Mouse (Mus musculus) lung, embryonic 14.5 days (tissue): ENCODE measurements around the gene Sbf2. TPM values are rescaled to one million over a fixed set of nuclear protein-coding genes. Genes with fewer than 3 reads are reported as not detected.
"Not testable (repeated sequence)": the region's sequence is repeated elsewhere in the genome, so short reads cannot be mapped to it uniquely, and the experiment has no call there.

Experiments used
- ATAC-seq: fragments of 200-750 bp; cut with Nextera tagmentation; 2 replicates; pipeline ENCODE4 v1.8.0; 2017; ENCODE audit warnings: mild to moderate bottlenecking, moderate TSS enrichment, moderate library complexity; ENCODE audit not compliant: insufficient read depth
- DNase-seq: peaks from one replicate; pipeline ENCODE4 v3.0.0-alpha.2; 2015
- H3K27ac ChIP-seq: fragments of 300-500 bp; sonication (generic); 2 replicates; pipeline ENCODE4 v1.5.1; 2014; ENCODE audit warnings: low read depth, mild to moderate bottlenecking, moderate library complexity
- H3K27me3 ChIP-seq: fragments of 300-500 bp; sonication (generic); 2 replicates; pipeline ENCODE4 v1.6.1; 2014; ENCODE audit warnings: low read length, control low read depth; ENCODE audit not compliant: insufficient read depth
- H3K36me3 ChIP-seq: fragments of 300-500 bp; sonication (generic); 2 replicates; pipeline ENCODE4 v1.6.1; 2014; ENCODE audit warnings: control low read depth; ENCODE audit not compliant: insufficient read depth
- H3K4me1 ChIP-seq: fragments of 300-500 bp; sonication (generic); 2 replicates; pipeline ENCODE4 v1.6.1; 2014; ENCODE audit warnings: antibody characterized with exemption, control low read depth; ENCODE audit not compliant: insufficient read depth
- H3K4me2 ChIP-seq: fragments of 300-500 bp; sonication (generic); 2 replicates; pipeline ENCODE4 v1.6.1; 2014; ENCODE audit warnings: mild to moderate bottlenecking
- H3K4me3 ChIP-seq: fragments of 300-500 bp; sonication (generic); 2 replicates; pipeline ENCODE4 v1.5.1; 2014; ENCODE audit warnings: low read depth, low read length
- H3K9ac ChIP-seq: fragments of 300-500 bp; sonication (generic); 2 replicates; pipeline ENCODE4 v1.6.1; 2014
- H3K9me3 ChIP-seq: fragments of 300-500 bp; sonication (generic); 2 replicates; pipeline ENCODE4 v1.6.1; 2016; ENCODE audit warnings: low read depth, low read length, control low read depth
- CTCF ChIP-seq: IDR thresholded peaks from 2 replicates; pipeline ENCODE4 v1.5.1; 2016; ENCODE audit warnings: antibody characterized with exemption, low read depth
- WGBS: fragments of 180-500 bp; shearing (Covaris S2); extraction: QIAGEN DNeasy Blood & Tissue Kit; methylation state at CpG from one replicate; pipeline ENCODE4 v1.1.7; 2014; 5-methylcytosine and 5-hydroxymethylcytosine counted together
- polyA plus RNA-seq: library from polyadenylated mRNA; unstranded; fragments of >200 nt; fragmentation: Nextera tagmentation; extraction: Ambion mirVana; gene quantifications from 2 replicates; pipeline ENCODE4 v1.2.1, GENCODE M21; 2014

Gene Sbf2
- polyA plus RNA-seq, 1 experiment from 2014 or later = 45.4 TPM

DNA sequence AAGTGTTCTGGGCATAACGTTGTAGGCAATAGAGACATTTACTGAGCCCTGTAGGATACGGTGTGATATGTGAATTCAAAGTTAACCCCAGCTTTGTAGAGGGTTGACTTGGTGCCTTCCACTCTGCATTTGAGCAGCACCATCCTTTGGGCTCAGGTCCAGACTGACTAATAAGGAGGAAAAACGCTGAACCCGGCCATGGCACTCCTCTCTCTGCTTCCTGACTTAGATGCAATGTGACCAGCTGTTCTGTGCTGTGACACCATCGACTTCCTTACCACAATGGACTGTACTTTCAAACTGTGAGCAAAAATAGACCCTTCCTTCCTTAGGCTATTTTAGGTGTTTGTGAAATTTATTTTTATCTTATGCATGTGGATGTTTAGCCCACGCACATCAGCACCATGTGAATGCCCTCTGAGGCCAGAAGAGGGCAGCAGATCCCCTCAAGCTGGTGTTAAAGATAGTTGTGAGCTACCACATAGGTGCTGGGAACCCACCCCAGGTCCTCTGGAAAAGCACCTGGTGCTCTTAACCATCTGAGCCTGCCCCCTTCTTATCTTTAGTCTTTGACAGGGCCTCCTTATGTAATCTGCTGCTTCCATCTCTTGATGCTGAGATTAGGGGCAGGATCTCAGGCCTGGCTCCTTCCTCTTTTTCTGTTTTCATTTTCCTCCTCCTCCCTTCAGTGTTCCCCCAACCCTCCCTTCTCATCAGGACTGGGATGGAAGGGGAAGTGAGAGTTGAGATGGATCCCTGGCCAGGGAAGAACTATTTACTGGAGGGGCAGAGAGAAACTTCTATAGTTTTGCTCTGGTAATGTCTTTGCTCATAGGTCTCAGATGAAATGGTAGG is 34.6 kb upstream of the Sbf2 start:
- Histone ChIP-seq H3K36me3 (no peaks in the 10 kb centered on the region), H3K4me2 (no peak overlapping the region), H3K4me3 (no peak overlapping the region), H3K27ac (no peak overlapping the region), H3K9me3 (peaks cover 6% of the 10 kb centered on the region), H3K27me3 (no peaks in the 10 kb centered on the region), H3K9ac (no peak overlapping the region), H3K4me1 (peaks cover 8% of the 10 kb centered on the region)
- 74% methylated on average over 6 of the region's 6 CpGs for WGBS
- DNase-seq (no peak), ATAC-seq (no peak)
- peak; percentile 25; the same call in 1 of the 2 replicates for TF ChIP-seq CTCF

DNA sequence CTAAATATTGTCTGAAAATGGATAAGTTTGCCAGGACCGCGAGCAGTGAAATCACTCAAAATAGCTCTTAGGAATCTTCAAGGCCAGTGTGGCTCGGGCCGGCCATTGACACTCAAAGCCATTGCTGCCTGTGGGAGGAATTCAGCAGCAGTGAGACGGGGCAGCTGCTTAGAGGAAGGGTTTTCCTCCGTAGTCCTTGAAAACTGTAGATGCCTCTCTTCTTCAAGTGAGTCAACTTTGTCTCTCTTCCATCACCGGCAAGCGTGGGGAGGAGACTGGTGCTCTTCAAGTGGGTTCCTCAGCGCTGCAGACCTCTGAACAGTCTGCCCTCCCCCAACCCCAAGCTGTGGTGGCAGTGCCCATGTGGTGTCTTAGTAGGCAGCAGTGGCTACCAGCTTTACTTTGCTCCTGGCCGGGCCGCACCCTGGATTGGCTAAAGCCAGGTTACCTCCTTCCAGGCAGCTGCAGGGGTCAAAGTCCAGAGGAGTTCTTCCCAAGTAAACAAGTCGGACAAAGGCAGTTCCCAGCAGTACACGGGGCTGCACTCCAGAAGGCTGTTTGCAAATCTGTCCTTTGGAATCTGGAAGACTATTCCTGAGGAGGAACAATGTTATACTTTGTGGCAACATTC is 33.8 kb upstream of the Sbf2 start:
- H3K4me1 ChIP-seq = peaks cover 8% of the 10 kb centered on the region
- peak; percentile 65 for DNase-seq
- peaks cover 6% of the 10 kb centered on the region for H3K9me3 ChIP-seq
- no peak overlapping the region for H3K4me3 ChIP-seq
- H3K36me3 ChIP-seq = no peaks in the 10 kb centered on the region
- WGBS = 34% methylated on average over 13 of the region's 13 CpGs
- H3K27ac ChIP-seq = no peak overlapping the region
- H3K27me3 ChIP-seq = no peaks in the 10 kb centered on the region
- TF ChIP-seq CTCF = no peak
- H3K9ac ChIP-seq = no peak overlapping the region
- ATAC-seq = peak; percentile 10; the same call in 1 of the 2 replicates
- H3K4me2 ChIP-seq = no peak overlapping the region

DNA sequence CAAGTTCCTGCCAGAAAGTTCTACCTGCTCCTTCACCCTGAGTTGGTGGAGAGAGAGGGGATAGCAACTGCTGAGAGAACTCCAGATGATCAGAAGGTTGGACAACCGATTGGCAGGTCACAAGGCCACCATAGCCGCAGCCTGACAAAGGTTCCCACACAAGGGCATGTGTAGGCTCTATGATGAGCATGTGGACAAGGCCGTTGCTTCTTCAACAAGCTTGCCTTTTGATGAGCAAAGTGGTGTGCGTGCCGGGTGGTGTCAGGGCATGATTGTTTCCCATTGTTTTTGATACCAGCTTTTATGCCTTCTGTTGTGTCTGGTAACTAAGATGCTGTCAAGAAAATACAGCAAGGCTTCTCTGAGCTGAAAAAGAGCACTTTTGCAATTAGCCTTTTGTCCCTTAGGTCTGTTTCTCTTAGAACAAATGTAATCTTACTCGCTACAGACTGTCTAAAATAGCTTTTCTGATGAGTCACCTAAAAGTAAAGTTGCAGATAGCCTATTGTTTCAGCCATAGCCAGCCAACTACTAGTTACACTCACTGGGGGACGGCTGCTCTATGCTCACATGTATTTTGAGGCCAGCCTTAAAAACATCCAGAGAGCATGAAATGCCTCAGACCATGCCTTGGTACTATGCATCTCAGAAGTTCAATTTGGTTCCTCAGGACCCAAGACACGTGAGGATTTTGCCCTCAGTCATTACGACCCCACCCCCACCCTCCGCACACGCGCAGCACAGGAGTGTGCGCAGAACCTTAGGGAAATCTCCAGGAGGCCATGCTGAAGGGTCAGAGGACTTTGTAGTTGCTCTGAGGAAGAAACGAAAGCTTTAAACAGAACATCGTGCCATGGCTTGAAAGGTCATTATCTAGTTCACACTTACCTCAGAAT is 33.1 kb upstream of the Sbf2 start:
- Histone ChIP-seq H3K27ac (no peak overlapping the region), H3K4me3 (no peak overlapping the region), H3K36me3 (no peaks in the 10 kb centered on the region), H3K27me3 (no peaks in the 10 kb centered on the region), H3K4me2 (no peak overlapping the region), H3K9me3 (peaks cover 6% of the 10 kb centered on the region), H3K4me1 (peaks cover 8% of the 10 kb centered on the region), H3K9ac (no peak overlapping the region)
- DNase-seq (no peak), ATAC-seq (no peak)
- WGBS = 54% methylated on average over 15 of the region's 15 CpGs
- no peak for TF ChIP-seq CTCF

DNA sequence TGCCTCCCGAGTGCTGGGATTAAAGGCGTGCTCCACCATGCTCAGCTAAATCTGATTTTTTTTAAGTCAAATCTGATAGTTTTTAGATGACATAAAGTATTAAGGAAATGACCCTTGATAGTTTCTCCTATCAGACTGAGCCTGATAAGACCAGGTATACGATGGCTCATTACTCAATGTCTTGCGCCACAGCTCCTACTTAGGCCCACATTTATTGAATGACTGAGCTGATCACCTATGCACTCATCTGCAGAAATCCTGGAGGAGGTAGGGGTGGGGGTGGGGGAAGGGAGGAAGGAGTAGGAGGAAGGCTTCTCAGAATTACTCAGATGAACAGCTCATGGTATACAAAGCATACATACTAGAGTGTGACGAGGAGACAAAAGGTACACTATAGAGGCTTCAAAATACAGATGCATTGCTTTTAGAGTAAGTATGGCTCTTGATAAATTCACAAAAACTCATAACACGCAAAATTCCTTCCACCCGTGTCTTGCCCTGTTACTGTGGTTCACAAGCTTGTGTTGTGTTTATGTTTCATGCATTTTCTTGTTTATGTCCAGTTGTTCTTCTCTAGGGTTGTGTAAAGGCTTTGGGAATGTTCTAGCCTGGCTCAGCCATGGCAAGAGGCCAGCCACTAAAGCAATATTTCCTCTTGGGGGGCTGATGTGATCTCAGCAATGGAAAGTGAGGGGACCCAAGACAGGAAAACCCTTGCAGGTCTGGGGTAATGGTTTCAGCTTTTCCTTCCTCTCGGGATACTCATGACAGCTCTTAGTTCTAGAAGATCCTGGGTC is 32.1 kb upstream of the Sbf2 start:
- Histone ChIP-seq H3K4me3 (no peak overlapping the region), H3K4me1 (peaks cover 8% of the 10 kb centered on the region), H3K9me3 (peaks cover 6% of the 10 kb centered on the region), H3K27ac (no peak overlapping the region), H3K36me3 (no peaks in the 10 kb centered on the region), H3K27me3 (no peaks in the 10 kb centered on the region), H3K4me2 (no peak overlapping the region), H3K9ac (no peak overlapping the region)
- WGBS = 80% methylated on average over 8 of the region's 8 CpGs
- ATAC-seq (no peak), DNase-seq (no peak)
- TF ChIP-seq CTCF = no peak

DNA sequence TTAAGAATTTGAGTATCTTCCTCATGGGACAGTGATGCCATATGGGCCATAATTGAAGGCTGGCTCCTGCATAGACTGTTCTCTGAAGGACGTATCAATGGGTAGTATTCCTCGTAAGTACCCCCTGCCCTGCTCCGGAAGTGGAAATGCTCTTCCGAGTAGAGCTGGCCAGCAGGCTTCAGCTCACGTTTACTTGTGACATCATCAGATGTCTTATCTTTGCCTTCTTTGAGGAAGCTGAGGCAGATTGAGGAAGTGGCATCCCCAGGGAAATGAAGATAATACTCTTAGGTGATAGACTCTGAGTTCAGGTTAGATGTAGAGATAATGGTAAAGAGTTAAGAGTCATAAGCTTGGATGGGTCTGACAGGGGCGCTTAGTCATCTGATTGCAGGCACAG is 31.1 kb upstream of the Sbf2 start:
- Histone ChIP-seq H3K4me3 (no peak overlapping the region), H3K9ac (no peak overlapping the region), H3K27me3 (no peaks in the 10 kb centered on the region), H3K4me2 (no peak overlapping the region), H3K27ac (no peak overlapping the region), H3K9me3 (peaks cover 6% of the 10 kb centered on the region), H3K36me3 (no peaks in the 10 kb centered on the region), H3K4me1 (peaks cover 8% of the 10 kb centered on the region)
- ATAC-seq = 0 out of 2 replicates have a peak, but pooled peaks have one; percentile 10
- no peak for DNase-seq
- no peak for TF ChIP-seq CTCF
- 67% methylated on average over 6 of the region's 6 CpGs for WGBS

DNA sequence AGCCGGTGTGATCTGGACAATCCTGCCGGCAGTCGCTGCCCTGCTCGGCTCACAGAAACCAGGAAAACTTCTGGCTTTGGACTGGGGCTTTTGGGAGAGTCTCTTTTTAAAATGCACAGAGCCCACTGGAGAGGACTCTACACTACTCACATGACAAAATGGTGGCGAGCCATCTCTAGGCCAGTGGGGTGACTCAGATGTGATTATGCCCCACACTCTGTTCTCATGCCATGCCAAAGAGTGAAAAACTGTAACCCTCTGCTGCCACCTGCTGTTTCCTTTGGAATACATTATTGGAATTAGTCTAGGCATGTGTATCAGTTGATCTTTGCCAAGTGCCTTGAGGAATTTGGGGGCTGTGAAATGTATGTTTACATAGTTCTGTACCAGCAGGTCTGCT is 30.6 kb upstream of the Sbf2 start:
- peak; percentile 81 for TF ChIP-seq CTCF
- 68% methylated on average over 5 of the region's 5 CpGs for WGBS
- peaks cover 8% of the 10 kb centered on the region for H3K4me1 ChIP-seq

DNA sequence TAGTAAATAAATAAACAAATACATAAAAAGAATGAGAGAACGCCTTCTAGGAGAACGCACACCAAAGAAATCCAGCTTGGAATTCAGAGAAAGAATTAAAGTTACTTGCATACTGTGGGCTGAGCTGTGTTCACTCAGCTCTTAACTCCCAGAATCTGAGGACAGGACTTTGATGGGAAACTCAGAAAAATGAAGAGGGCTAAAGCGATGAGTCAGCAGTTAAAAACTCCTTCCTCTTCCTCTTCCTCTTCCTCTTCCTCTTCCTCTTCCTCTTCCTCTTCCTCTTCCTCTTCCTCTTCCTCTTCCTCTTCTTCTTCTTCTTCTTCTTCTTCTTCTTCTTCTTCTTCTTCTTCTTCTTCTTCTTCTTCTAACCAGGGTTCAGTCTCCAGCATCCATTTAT is 25.2 kb upstream of the Sbf2 start:
- not testable (repeated sequence) for DNase-seq, H3K9me3 ChIP-seq, ATAC-seq, H3K9ac ChIP-seq, H3K27ac ChIP-seq, H3K4me2 ChIP-seq, H3K36me3 ChIP-seq, H3K4me3 ChIP-seq, H3K27me3 ChIP-seq
- peaks cover 13% of the 10 kb centered on the region; the same call in 1 of the 2 replicates for H3K4me1 ChIP-seq
- WGBS = 88% methylated on average over 3 of the region's 3 CpGs

More for the DNA sequence above, 30.6 kb upstream of the Sbf2 start:
- Histone ChIP-seq H3K9me3 (peaks cover 6% of the 10 kb centered on the region), H3K4me2 (no peak overlapping the region), H3K9ac (no peak overlapping the region), H3K4me3 (no peak overlapping the region), H3K36me3 (no peaks in the 10 kb centered on the region), H3K27ac (no peak overlapping the region), H3K27me3 (no peaks in the 10 kb centered on the region)
- ATAC-seq = peak; percentile 71
- DNase-seq = peak; percentile 93
